Mouse (Mus musculus) CH12.LX (cell line): ENCODE measurements around the gene Ubc. TPM values are rescaled to one million over a fixed set of nuclear protein-coding genes. Genes with fewer than 3 reads are reported as not detected.

ENCODE experiments used
- DNase-seq: peaks from one replicate; pipeline ENCODE4 v3.0.0-alpha.2; 2013; ENCODE audit errors: extremely low read depth
- H3K27ac ChIP-seq: 2 replicates; pipeline ENCODE4 v1.5.1; 2012; ENCODE audit warnings: low read depth, mild to moderate bottlenecking, control low read depth, moderate library complexity; ENCODE audit not compliant: insufficient read depth
- H3K27me3 ChIP-seq: replicated peaks from 2 replicates; pipeline ENCODE3; 2012; ENCODE audit warnings: inconsistent platforms
- H3K36me3 ChIP-seq, 2 experiments: replicated peaks in 1 of 2; 2 replicates each; pipeline versions ENCODE3 to v1.6.1; 2012; ENCODE audit warnings: inconsistent platforms in 1 of 2, low read length in 1 of 2, mild to moderate bottlenecking in 1 of 2, mixed read lengths in 1 of 2, moderate library complexity in 1 of 2; ENCODE audit not compliant: control insufficient read depth in 1 of 2, insufficient read depth in 1 of 2
- H3K4me1 ChIP-seq, 2 experiments: 2 replicates each; pipeline ENCODE4 v1.6.1; 2012; ENCODE audit warnings: inconsistent platforms in 1 of 2, moderate library complexity in 1 of 2; ENCODE audit not compliant: insufficient read depth in 2 of 2, control insufficient read depth in 1 of 2
- H3K4me2 ChIP-seq: 2 replicates; pipeline ENCODE4 v1.6.1; 2012; ENCODE audit warnings: low read depth, mild to moderate bottlenecking, control low read depth; ENCODE audit not compliant: poor library complexity, insufficient read depth, severe bottlenecking
- H3K4me3 ChIP-seq, 3 experiments: fragments of 150-350 bp in 1 of 3; sonication (generic) in 1 of 3; replicated peaks in 1 of 3; 2 replicates each; pipeline versions ENCODE3 to v1.5.1; 2011 to 2012; ENCODE audit warnings: low read depth in 2 of 3, low read length in 2 of 3, mild to moderate bottlenecking in 2 of 3, moderate library complexity in 2 of 3, control low read depth in 1 of 3, improper control_type of control experiment in 1 of 3, inconsistent platforms in 1 of 3, mixed read lengths in 1 of 3; ENCODE audit not compliant: poor library complexity in 1 of 3
- H3K79me2 ChIP-seq: replicated peaks from 2 replicates; pipeline ENCODE4 v1.6.1; 2012; ENCODE audit warnings: mild to moderate bottlenecking, moderate library complexity; ENCODE audit not compliant: control insufficient read depth, poor library complexity, insufficient read depth, severe bottlenecking; ENCODE audit errors: extremely low read depth
- H3K9ac ChIP-seq: 2 replicates; pipeline ENCODE4 v1.6.1; 2012; ENCODE audit warnings: low read depth, mild to moderate bottlenecking, control low read depth, moderate library complexity; ENCODE audit not compliant: insufficient read depth
- H3K9me3 ChIP-seq: replicated peaks from 2 replicates; pipeline ENCODE3; 2012; ENCODE audit warnings: low read length, inconsistent platforms, mixed read lengths
- CTCF ChIP-seq, 2 experiments: IDR thresholded peaks in 1 of 2; conservative IDR thresholded peaks in 1 of 2; 2 replicates each; pipeline ENCODE4 v1.5.1; 2011 to 2012; ENCODE audit warnings: low read depth in 2 of 2, low read length in 2 of 2, improper control_type of control experiment in 1 of 2, inconsistent platforms in 1 of 2, mild to moderate bottlenecking in 1 of 2, moderate library complexity in 1 of 2
- ETS1 ChIP-seq: conservative IDR thresholded peaks from 2 replicates; pipeline ENCODE4 v1.6.1; 2012; ENCODE audit warnings: low read depth, mild to moderate bottlenecking, inconsistent platforms, low read length, improper control_type of control experiment, moderate library complexity
- KAT2A ChIP-seq: IDR thresholded peaks from 2 replicates; pipeline ENCODE4 v1.6.1; 2012; ENCODE audit warnings: low read length, improper control_type of control experiment, inconsistent platforms; ENCODE audit not compliant: insufficient replicate concordance
- MYC ChIP-seq: IDR thresholded peaks from 2 replicates; pipeline ENCODE4 v1.6.1; 2011; ENCODE audit warnings: low read depth, mild to moderate bottlenecking, improper control_type of control experiment, low read length
- NELFE ChIP-seq: IDR thresholded peaks from 2 replicates; pipeline ENCODE4 v1.6.1; 2011; ENCODE audit warnings: low read depth, low read length, improper control_type of control experiment
- POLR2A ChIP-seq: IDR thresholded peaks from 2 replicates; pipeline ENCODE4 v1.6.1; 2011; ENCODE audit warnings: low read depth, mild to moderate bottlenecking, improper control_type of control experiment, low read length
- POLR2AphosphoS2 ChIP-seq: IDR thresholded peaks from 2 replicates; pipeline ENCODE4 v1.6.1; 2011; ENCODE audit warnings: low read depth, low read length, improper control_type of control experiment
- RAD21 ChIP-seq: IDR thresholded peaks from 2 replicates; pipeline ENCODE4 v1.6.1; 2011; ENCODE audit warnings: low read depth, mild to moderate bottlenecking, low read length, improper control_type of control experiment, moderate library complexity
- SMC3 ChIP-seq: IDR thresholded peaks from 2 replicates; pipeline ENCODE4 v1.6.1; 2011; ENCODE audit warnings: low read depth, low read length, improper control_type of control experiment
- TBP ChIP-seq: conservative IDR thresholded peaks from 2 replicates; pipeline ENCODE4 v1.6.1; 2011; ENCODE audit warnings: low read depth, low read length, improper control_type of control experiment
- UBTF ChIP-seq: IDR thresholded peaks from 2 replicates; pipeline ENCODE4 v1.6.1; 2012; ENCODE audit warnings: low read depth, mild to moderate bottlenecking, inconsistent platforms, low read length, improper control_type of control experiment, moderate library complexity
- USF1 ChIP-seq: IDR thresholded peaks from 2 replicates; pipeline ENCODE4 v1.6.1; 2014; ENCODE audit warnings: low read depth, mild to moderate bottlenecking, inconsistent platforms, low read length, improper control_type of control experiment
- USF2 ChIP-seq: conservative IDR thresholded peaks from 2 replicates; pipeline ENCODE4 v1.6.1; 2011; ENCODE audit warnings: low read depth, low read length, improper control_type of control experiment
- ZNF384 ChIP-seq: IDR thresholded peaks from 2 replicates; pipeline ENCODE4 v1.6.1; 2012; ENCODE audit warnings: low read depth, low read length, improper control_type of control experiment, inconsistent platforms
- dilution Hi-C: fragments of 300-500 bp; cut with MboI; formaldehyde crosslinking; loops from 2 replicates; pipeline ENCODE4 v1.14.3; 2020; ENCODE audit warnings: low sequenced_read_pairs; ENCODE audit not compliant: extremely low pct_unique_long_range_greater_than_20kb, extremely low pct_ligation_motif_present
- in situ Hi-C: fragments of 300-500 bp; cut with MboI; formaldehyde crosslinking; loops from 3 replicates; pipeline ENCODE4 v1.14.3; 2019; ENCODE audit warnings: low sequenced_read_pairs, low pct_ligation_motif_present, low pct_unique_long_range_greater_than_20kb, mixed read lengths
- polyA plus RNA-seq: library from polyadenylated mRNA; unstranded; fragments of >175 nt; gene quantifications from 2 replicates; pipeline ENCODE4 v1.2.1, GENCODE M21; 2012; ENCODE audit warnings: low read depth; ENCODE audit not compliant: insufficient read length
- total RNA-seq, 2 experiments: library from RNA; depleted of rRNA; stranded (reverse); fragments of 300-350 nt in 1 of 2; fragments of >200 nt in 1 of 2; gene quantifications; 2 replicates each; pipeline ENCODE4 v1.2.3; 2012 to 2014

The Ubc gene
- total and polyA plus RNA-seq, 3 experiments, result 466 to 803 (median 656) TPM

DNA sequence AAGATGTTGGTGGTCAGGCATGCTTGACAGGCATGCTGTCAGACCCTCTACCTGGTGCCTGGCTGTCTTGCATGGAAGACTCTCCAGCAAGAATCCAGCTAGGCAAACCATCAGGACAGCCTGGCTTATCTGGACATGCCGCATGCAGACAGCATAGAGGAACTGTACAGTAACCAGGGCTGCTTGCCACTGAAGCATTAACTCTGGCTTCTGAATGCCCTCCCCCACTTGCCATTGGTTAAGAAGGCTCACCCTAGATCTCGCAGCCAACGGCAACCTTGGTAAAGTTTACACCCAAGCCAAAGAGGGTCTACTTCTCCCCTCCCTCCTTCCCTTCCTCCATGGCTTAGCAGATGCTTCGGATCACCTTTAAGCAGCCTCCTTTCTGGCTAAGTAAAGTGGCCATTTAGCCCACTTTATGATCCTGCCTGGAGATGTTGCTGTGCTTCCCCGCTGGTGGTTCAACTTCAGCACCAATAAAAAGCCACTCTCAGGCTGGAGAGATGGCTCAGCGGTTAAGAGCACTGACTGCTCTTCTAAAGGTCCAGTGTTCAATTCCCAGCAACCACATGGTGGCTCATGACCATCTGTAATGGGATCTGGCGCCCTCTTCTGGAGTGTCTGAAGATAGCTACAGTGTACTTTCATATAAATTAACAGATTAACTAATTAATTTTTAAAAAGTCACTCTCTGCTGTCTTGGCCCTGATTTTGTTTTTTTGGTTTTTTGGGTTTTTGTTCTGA, 18.9 kb downstream of the Ubc start:
- peaks cover 0 to 14% of the 10 kb centered on the region in 2 experiments; a peak in 2 of 4 replicates for H3K4me1 ChIP-seq
- dilution Hi-C loops, result no loop called here
- no peak overlapping the region for H3K4me3 ChIP-seq
- H3K79me2 ChIP-seq, result no peaks in the 10 kb centered on the region
- peaks cover 15% of the 10 kb centered on the region for H3K9me3 ChIP-seq
- H3K36me3 ChIP-seq, result no peaks in the 10 kb centered on the region
- in situ Hi-C loops, result loop anchor here (10.0 kb wide), 2 partner anchors 114 to 466 kb away; no protein-coding TSS in a partner anchor
- H3K9ac ChIP-seq, result no peak overlapping the region
- TF ChIP-seq TBP (0 out of 2 replicates have a peak, but pooled peaks have one; percentile 35), ETS1 (no peak), KAT2A (no peak), UBTF (no peak), CTCF (conservative IDR thresholded peaks at IDR 0.05 in 1 of 2, IDR thresholded peaks at IDR 0.05 in 1 of 2; ENCODE audit: low read depth in 2 of 2, low read length in 2 of 2) (peak in 1 of 2 experiments; percentile 30; a peak in 2 of 4 replicates)
- H3K27ac ChIP-seq, result no peak overlapping the region
- H3K4me2 ChIP-seq, result no peak overlapping the region
- H3K27me3 ChIP-seq, result no peaks in the 10 kb centered on the region
- DNase-seq, result no peak

GRCm38 (mm10) chr5:125368568-125368967, 21.4 kb downstream of the Ubc start:
- Histone ChIP-seq H3K4me1 (peaks cover 0 to 4% of the 10 kb centered on the region in 2 experiments; a peak in 1 of 4 replicates), H3K4me3 (no peak overlapping the region), H3K4me2 (no peak overlapping the region), H3K9ac (no peak overlapping the region), H3K36me3 (no peaks in the 10 kb centered on the region), H3K79me2 (no peaks in the 10 kb centered on the region), H3K27ac (no peak overlapping the region), H3K27me3 (no peaks in the 10 kb centered on the region), H3K9me3 (peaks cover 15% of the 10 kb centered on the region)
- TF ChIP-seq ZNF384, result peak; percentile 20; the same call in 1 of the 2 replicates
- no peak for TF ChIP-seq NELFE
- peak; percentile 82 for TF ChIP-seq SMC3
- TF ChIP-seq MYC, result peak; percentile 47; the same call in 1 of the 2 replicates
- TF ChIP-seq CTCF (conservative IDR thresholded peaks at IDR 0.05 in 1 of 2, IDR thresholded peaks at IDR 0.05 in 1 of 2; ENCODE audit: low read depth in 2 of 2, low read length in 2 of 2), result peak; percentile 26 to 88; a peak in 2 of 4 replicates
- TF ChIP-seq RAD21, result peak; percentile 85
- no peak for TF ChIP-seq USF2
- TF ChIP-seq POLR2A, result no peak
- in situ Hi-C loops, result no loop called here
- DNase-seq, result peak; percentile 86
- dilution Hi-C loops, result no loop called here

GRCm38 (mm10) chr5:125368156-125368555, 21.8 kb downstream of the Ubc start:
- Histone ChIP-seq H3K4me2 (no peak overlapping the region), H3K9me3 (peaks cover 13% of the 10 kb centered on the region), H3K9ac (no peak overlapping the region), H3K4me3 (no peak overlapping the region), H3K79me2 (no peaks in the 10 kb centered on the region), H3K27ac (no peak overlapping the region), H3K4me1 (peaks cover 0 to 4% of the 10 kb centered on the region in 2 experiments; a peak in 1 of 4 replicates), H3K36me3 (no peaks in the 10 kb centered on the region), H3K27me3 (no peaks in the 10 kb centered on the region)
- in situ Hi-C loops (no loop called here), dilution Hi-C loops (no loop called here)
- peak; percentile 23; the same call in 1 of the 2 replicates for TF ChIP-seq USF1
- no peak for TF ChIP-seq POLR2AphosphoS2
- peak; percentile 68; the same call in 1 of the 2 replicates for TF ChIP-seq ZNF384
- DNase-seq, result no peak
